Mouse (Mus musculus) bone marrow, adult 2 months (tissue): ENCODE data around the gene Grik2. TPM values are rescaled to one million over a fixed set of nuclear protein-coding genes. Genes with fewer than 3 reads are reported as not detected.

Experiments
- H3K27ac ChIP-seq: fragments of 200-500 bp; 2 replicates; pipeline ENCODE4 v1.5.1; 2012; ENCODE audit warnings: low read depth, mild to moderate bottlenecking, control low read depth, inconsistent platforms, low read length; ENCODE audit not compliant: control insufficient read depth, poor library complexity, insufficient read depth
- H3K4me1 ChIP-seq: fragments of 200-500 bp; 2 replicates; pipeline ENCODE4 v1.6.1; 2011; ENCODE audit warnings: low read length; ENCODE audit not compliant: control insufficient read depth, insufficient read depth
- H3K4me3 ChIP-seq: fragments of 200-500 bp; replicated peaks from 2 replicates; pipeline ENCODE3; 2011; ENCODE audit warnings: mild to moderate bottlenecking, low read depth, low read length, control low read depth; ENCODE audit not compliant: control insufficient read depth
- CTCF ChIP-seq: fragments of 200-500 bp; IDR thresholded peaks from 2 replicates; pipeline ENCODE4 v1.5.1; 2011; ENCODE audit warnings: low read length, control low read depth; ENCODE audit not compliant: control insufficient read depth, insufficient read depth
- POLR2A ChIP-seq: fragments of 200-500 bp; IDR thresholded peaks from 2 replicates; pipeline ENCODE4 v1.6.1; 2011; ENCODE audit warnings: low read depth, mild to moderate bottlenecking, control low read depth, low read length, borderline replicate concordance; ENCODE audit not compliant: control insufficient read depth
- WGBS: fragments of 180-500 bp; shearing (Covaris S2); methylation state at CpG from one replicate; pipeline ENCODE4 v1.1.7; 2018; 5-methylcytosine and 5-hydroxymethylcytosine counted together
- polyA plus RNA-seq: library from polyadenylated mRNA; stranded (reverse); fragments of >200 nt; gene quantifications from 2 replicates; pipeline ENCODE4 v1.2.4, GENCODE M21; 2011; ENCODE audit warnings: low replicate concordance; ENCODE audit not compliant: missing spikeins, insufficient read depth, insufficient read length

Grik2 gene
- polyA plus RNA-seq, 1 experiment = not detected

GRCm38 (mm10) chr10:49751769-49752168, 36.8 kb downstream of the Grik2 start:
- H3K4me3 ChIP-seq = no peak overlapping the region
- no peak for TF ChIP-seq POLR2A
- TF ChIP-seq CTCF = no peak
- WGBS = 65% methylated on average over 2 of the region's 2 CpGs
- no peak overlapping the region for H3K27ac ChIP-seq
- no peaks in the 10 kb centered on the region for H3K4me1 ChIP-seq

GRCm38 (mm10) chr10:49731841-49732240, 56.7 kb downstream of the Grik2 start:
- no peak for TF ChIP-seq POLR2A
- TF ChIP-seq CTCF = no peak
- no peaks in the 10 kb centered on the region for H3K4me1 ChIP-seq
- H3K4me3 ChIP-seq = no peak overlapping the region
- WGBS = 77% methylated on average over 2 of the region's 2 CpGs
- H3K27ac ChIP-seq = no peak overlapping the region

GRCm38 (mm10) chr10:49723706-49724105, 64.9 kb downstream of the Grik2 start:
- 65% methylated on average over 2 of the region's 2 CpGs for WGBS
- no peak overlapping the region for H3K4me3 ChIP-seq
- H3K27ac ChIP-seq = no peak overlapping the region
- no peaks in the 10 kb centered on the region for H3K4me1 ChIP-seq
- no peak for TF ChIP-seq POLR2A
- no peak for TF ChIP-seq CTCF

- Histone ChIP-seq H3K27ac (no peak overlapping the region), H3K4me1 (no peaks in the 10 kb centered on the region), H3K4me3 (no peak overlapping the region)
- 50% methylated on average over 5 of the region's 5 CpGs for WGBS
- no peak for TF ChIP-seq CTCF
- TF ChIP-seq POLR2A = no peak
These were observed 71.7 kb downstream of the Grik2 start for GRCm38 (mm10) chr10:49716856-49717255.

GRCm38 (mm10) chr10:49709748-49710147, 78.8 kb downstream of the Grik2 start:
- WGBS = 73% methylated on average over 3 of the region's 3 CpGs
- Histone ChIP-seq H3K4me1 (no peaks in the 10 kb centered on the region), H3K27ac (no peak overlapping the region), H3K4me3 (no peak overlapping the region)
- TF ChIP-seq POLR2A = no peak
- no peak for TF ChIP-seq CTCF

- TF ChIP-seq POLR2A (no peak), CTCF (no peak)
- H3K4me3 ChIP-seq = no peak overlapping the region
- WGBS = 78% methylated on average over 8 of the region's 8 CpGs
- H3K27ac ChIP-seq = no peak overlapping the region
- H3K4me1 ChIP-seq = no peaks in the 10 kb centered on the region
These were observed 84.1 kb downstream of the Grik2 start for GRCm38 (mm10) chr10:49704446-49704845.

GRCm38 (mm10) chr10:49652320-49652719, 136.2 kb downstream of the Grik2 start:
- TF ChIP-seq POLR2A (no peak), CTCF (no peak)
- WGBS = 64% methylated on average over 1 of the region's 1 CpGs
- H3K4me1 ChIP-seq = no peaks in the 10 kb centered on the region

GRCm38 (mm10) chr10:49647116-49647515, 141.4 kb downstream of the Grik2 start:
- H3K4me3 ChIP-seq = no peak overlapping the region
- 77% methylated on average over 2 of the region's 2 CpGs for WGBS
- H3K4me1 ChIP-seq = no peaks in the 10 kb centered on the region
- no peak overlapping the region for H3K27ac ChIP-seq
- TF ChIP-seq POLR2A (no peak), CTCF (no peak)

More at GRCm38 (mm10) chr10:49652320-49652719, 136.2 kb downstream of the Grik2 start:
- Histone ChIP-seq H3K4me3 (no peak overlapping the region), H3K27ac (no peak overlapping the region)

GRCm38 (mm10) chr10:49639901-49640300, 148.7 kb downstream of the Grik2 start:
- WGBS = 76% methylated on average over 2 of the region's 2 CpGs
- TF ChIP-seq CTCF (no peak), POLR2A (no peak)
- H3K4me3 ChIP-seq = no peak overlapping the region
- H3K27ac ChIP-seq = no peak overlapping the region
- no peaks in the 10 kb centered on the region for H3K4me1 ChIP-seq
